Mouse (Mus musculus) hindbrain, embryonic 11.5 days (tissue): ENCODE results near the gene Cbfb. TPM values are rescaled to one million over a fixed set of nuclear protein-coding genes. Genes with fewer than 3 reads are reported as not detected.

Experiments used
- ATAC-seq: fragments of 200-750 bp; cut with Nextera tagmentation; 2 replicates; pipeline ENCODE4 v1.8.0; 2017; ENCODE audit warnings: mild to moderate bottlenecking, moderate TSS enrichment, moderate library complexity; ENCODE audit not compliant: low FRiP score
- DNase-seq: peaks from one replicate; pipeline ENCODE4 v3.0.0-alpha.2; 2015; ENCODE audit warnings: low spot score
- H3K27ac ChIP-seq: fragments of 300-500 bp; sonication (generic); 2 replicates; pipeline ENCODE4 v1.5.1; 2014; ENCODE audit warnings: mild to moderate bottlenecking, low read depth, low read length
- H3K27me3 ChIP-seq: fragments of 300-500 bp; sonication (generic); 2 replicates; pipeline ENCODE4 v1.6.1; 2014; ENCODE audit warnings: mild to moderate bottlenecking, low read length, moderate library complexity, mixed read lengths; ENCODE audit not compliant: control insufficient read depth, insufficient read depth
- H3K36me3 ChIP-seq: fragments of 300-500 bp; sonication (generic); 2 replicates; pipeline ENCODE4 v1.6.1; 2014; ENCODE audit warnings: mild to moderate bottlenecking, low read length, moderate library complexity, mixed read lengths; ENCODE audit not compliant: control insufficient read depth, insufficient read depth
- H3K4me1 ChIP-seq: fragments of 300-500 bp; sonication (generic); replicated peaks from 2 replicates; pipeline ENCODE4 v1.6.1; 2014; ENCODE audit warnings: low read length, mixed read lengths; ENCODE audit not compliant: control insufficient read depth, insufficient read depth
- H3K4me2 ChIP-seq: fragments of 300-500 bp; sonication (generic); replicated peaks from 2 replicates; pipeline ENCODE4 v1.6.1; 2014; ENCODE audit warnings: mild to moderate bottlenecking, low read depth, low read length
- H3K4me3 ChIP-seq: fragments of 300-500 bp; sonication (generic); 2 replicates; pipeline ENCODE4 v1.5.1; 2014; ENCODE audit warnings: low read depth, low read length
- H3K9ac ChIP-seq: fragments of 300-500 bp; sonication (generic); 2 replicates; pipeline ENCODE4 v1.6.1; 2014; ENCODE audit warnings: low read depth, low read length
- H3K9me3 ChIP-seq: fragments of 300-500 bp; sonication (generic); 2 replicates; pipeline ENCODE4 v1.6.1; 2016; ENCODE audit warnings: low read length; ENCODE audit not compliant: control insufficient read depth
- WGBS: fragments of 180-500 bp; shearing (Covaris S2); extraction: QIAGEN DNeasy Blood & Tissue Kit; methylation state at CpG from one replicate; pipeline ENCODE4 v1.1.7; 2014; 5-methylcytosine and 5-hydroxymethylcytosine counted together
- polyA plus RNA-seq: library from polyadenylated mRNA; unstranded; fragments of >200 nt; fragmentation: Nextera tagmentation; extraction: Ambion mirVana; gene quantifications from 2 replicates; pipeline ENCODE4 v1.2.1, GENCODE M21; 2014

Gene Cbfb
- polyA plus RNA-seq, 1 experiment from 2014 or later = 65.1 TPM

DNA sequence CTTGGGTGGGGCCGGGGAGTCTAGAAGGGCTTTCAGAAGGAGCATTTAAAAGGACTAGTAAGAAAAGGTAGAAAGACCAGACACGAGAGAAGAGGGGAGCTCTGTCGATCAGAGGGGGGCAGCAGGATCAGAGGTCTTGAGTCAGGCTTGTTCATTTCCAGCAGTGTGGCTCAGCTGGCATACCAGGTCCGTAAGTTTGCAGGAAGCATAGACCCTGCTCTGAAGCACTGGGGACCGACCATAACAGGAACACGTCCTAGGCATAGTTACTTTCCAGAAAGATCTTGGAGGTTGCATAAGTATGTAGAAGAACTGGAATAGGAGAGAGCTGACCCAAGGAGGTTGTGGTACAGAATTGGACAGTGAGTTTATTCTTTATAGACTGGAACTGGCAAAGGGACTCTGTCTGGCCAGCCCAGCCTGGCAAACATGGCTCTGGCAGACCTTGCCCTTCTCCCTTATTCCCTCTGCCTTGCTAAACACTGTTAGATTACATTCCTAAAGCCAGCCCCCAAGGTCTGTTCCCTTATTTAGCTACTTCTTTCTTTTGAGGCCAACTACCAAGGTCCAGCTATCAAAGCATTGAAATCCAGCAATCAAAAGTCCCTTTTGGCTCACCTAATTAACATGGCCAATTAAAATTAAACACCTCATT lies 15.3 kb upstream of the Cbfb start:
- H3K9me3 ChIP-seq = no peaks in the 10 kb centered on the region
- no peak for DNase-seq
- no peak overlapping the region for H3K4me2 ChIP-seq
- no peak overlapping the region for H3K4me3 ChIP-seq
- ATAC-seq = no peak
- 77% methylated on average over 6 of the region's 6 CpGs for WGBS
- peaks cover 2% of the 10 kb centered on the region; the same call in 1 of the 2 replicates for H3K27me3 ChIP-seq
- no peaks in the 10 kb centered on the region for H3K4me1 ChIP-seq
- H3K9ac ChIP-seq = no peak overlapping the region
- H3K36me3 ChIP-seq = no peaks in the 10 kb centered on the region
- H3K27ac ChIP-seq = no peak overlapping the region

DNA sequence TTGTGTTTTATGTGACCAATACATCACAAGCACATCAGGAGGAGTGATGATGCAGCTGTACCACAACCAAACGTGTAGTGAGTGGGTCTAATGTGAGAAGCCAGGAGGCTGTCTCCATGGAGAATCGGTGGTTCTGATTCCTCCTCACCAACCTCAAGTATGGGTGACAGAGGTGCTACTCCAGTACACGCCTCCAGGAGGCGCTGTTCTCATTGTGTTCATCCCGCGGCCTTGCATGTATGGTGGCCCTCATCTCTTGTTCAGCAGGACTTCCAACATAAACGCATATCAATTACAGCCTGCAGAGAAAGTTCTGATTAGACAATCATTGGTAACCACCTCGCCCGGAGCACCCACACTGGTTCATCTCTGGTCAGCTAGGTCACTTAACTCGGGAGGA lies 12.9 kb upstream of the Cbfb start:
- no peaks in the 10 kb centered on the region for H3K36me3 ChIP-seq
- no peaks in the 10 kb centered on the region for H3K4me1 ChIP-seq
- ATAC-seq = no peak
- H3K27ac ChIP-seq = no peak overlapping the region
- no peaks in the 10 kb centered on the region for H3K9me3 ChIP-seq
- peak; percentile 46 for DNase-seq
- H3K4me3 ChIP-seq = no peak overlapping the region
- 53% methylated on average over 10 of the region's 10 CpGs for WGBS
- no peak overlapping the region for H3K4me2 ChIP-seq
- H3K27me3 ChIP-seq = peaks cover 2% of the 10 kb centered on the region; the same call in 1 of the 2 replicates
- no peak overlapping the region for H3K9ac ChIP-seq

DNA sequence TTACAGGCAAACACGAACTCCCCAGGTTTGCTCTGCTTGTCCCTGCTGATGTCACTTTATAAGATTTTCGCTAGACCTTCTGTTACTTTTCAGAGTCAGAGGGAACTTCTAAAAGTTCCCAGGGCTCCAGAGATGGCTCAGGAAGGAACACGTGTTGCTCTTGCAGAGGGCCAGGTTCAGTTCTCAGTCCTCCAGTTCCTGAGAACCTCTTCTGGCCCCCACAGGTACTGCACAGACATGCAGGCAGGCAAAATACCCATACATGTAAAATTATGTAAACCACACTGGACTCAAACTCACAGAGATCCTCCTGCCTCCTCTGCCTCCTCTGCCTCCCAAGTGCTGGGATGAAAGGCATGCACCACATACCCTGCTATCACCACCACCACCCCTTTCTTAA lies 12.4 kb upstream of the Cbfb start:
- H3K9ac ChIP-seq = no peak overlapping the region
- no peaks in the 10 kb centered on the region for H3K27me3 ChIP-seq
- DNase-seq (no peak), ATAC-seq (no peak)
- H3K4me1 ChIP-seq = no peaks in the 10 kb centered on the region
- H3K9me3 ChIP-seq = no peaks in the 10 kb centered on the region
- WGBS = 74% methylated on average over 3 of the region's 3 CpGs
- no peaks in the 10 kb centered on the region for H3K36me3 ChIP-seq
- no peak overlapping the region for H3K4me3 ChIP-seq
- no peak overlapping the region for H3K27ac ChIP-seq
- H3K4me2 ChIP-seq = no peak overlapping the region

DNA sequence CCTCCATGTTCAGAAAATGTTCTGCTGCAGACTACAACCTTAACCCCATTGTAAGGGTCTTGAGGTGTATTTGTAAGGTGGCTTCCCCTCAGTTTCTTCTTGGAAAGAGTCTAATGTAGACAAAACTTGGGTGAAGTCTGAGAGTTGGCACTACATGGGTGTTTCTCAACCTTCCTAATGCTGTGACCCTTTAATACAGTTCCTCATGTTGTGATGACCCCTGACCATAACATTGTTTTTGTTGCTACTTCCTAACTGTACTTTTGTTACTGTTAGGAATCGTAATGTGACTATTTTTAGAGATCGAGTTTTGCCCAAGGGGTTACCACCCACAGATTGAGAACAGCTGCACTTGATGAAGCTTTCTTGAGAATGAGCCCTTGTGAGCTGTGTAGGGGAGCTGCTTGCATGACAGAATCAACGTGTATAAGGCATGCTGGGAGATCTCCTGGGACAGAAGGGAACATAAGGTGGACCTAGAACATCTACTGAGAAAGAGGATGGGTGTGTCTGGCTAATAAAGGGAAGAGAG lies 9.3 kb upstream of the Cbfb start:
- Histone ChIP-seq H3K9me3 (no peaks in the 10 kb centered on the region), H3K27me3 (no peaks in the 10 kb centered on the region), H3K4me1 (no peaks in the 10 kb centered on the region), H3K4me2 (no peak overlapping the region), H3K36me3 (no peaks in the 10 kb centered on the region), H3K27ac (no peak overlapping the region), H3K9ac (no peak overlapping the region), H3K4me3 (no peak overlapping the region)
- 60% methylated on average over 3 of the region's 3 CpGs for WGBS
- no peak for DNase-seq
- no peak for ATAC-seq

- ATAC-seq (no peak; the same call in 1 of the 2 replicates), DNase-seq (peak; percentile 33)
- Histone ChIP-seq H3K4me1 (no peaks in the 10 kb centered on the region), H3K4me2 (no peak overlapping the region), H3K9me3 (no peaks in the 10 kb centered on the region), H3K27ac (no peak overlapping the region), H3K4me3 (no peak overlapping the region), H3K36me3 (no peaks in the 10 kb centered on the region), H3K9ac (no peak overlapping the region), H3K27me3 (no peaks in the 10 kb centered on the region)
- 37% methylated on average over 6 of the region's 6 CpGs for WGBS
Measured at GRCm38 (mm10) chr8:105164272-105164902, 6.1 kb upstream of the Cbfb start.

- Histone ChIP-seq H3K36me3 (no peaks in the 10 kb centered on the region), H3K27ac (no peak overlapping the region), H3K4me2 (no peak overlapping the region), H3K9me3 (no peaks in the 10 kb centered on the region), H3K9ac (no peak overlapping the region), H3K4me1 (no peaks in the 10 kb centered on the region), H3K4me3 (no peak overlapping the region), H3K27me3 (no peaks in the 10 kb centered on the region)
- DNase-seq = no peak
- 80% methylated on average over 2 of the region's 2 CpGs for WGBS
- no peak for ATAC-seq
Measured at GRCm38 (mm10) chr8:105165191-105165590, 5.3 kb upstream of the Cbfb start.

- no peak for DNase-seq
- H3K4me1 ChIP-seq = no peaks in the 10 kb centered on the region
- H3K4me3 ChIP-seq = no peak overlapping the region
- H3K4me2 ChIP-seq = no peak overlapping the region
- H3K36me3 ChIP-seq = no peaks in the 10 kb centered on the region
- WGBS = 69% methylated on average over 2 of the region's 2 CpGs
- H3K9ac ChIP-seq = no peak overlapping the region
- no peaks in the 10 kb centered on the region for H3K27me3 ChIP-seq
- no peak for ATAC-seq
- H3K27ac ChIP-seq = no peak overlapping the region
- no peaks in the 10 kb centered on the region for H3K9me3 ChIP-seq
Measured at GRCm38 (mm10) chr8:105167116-105167515, 3.4 kb upstream of the Cbfb start.

- Histone ChIP-seq H3K27me3 (no peaks in the 10 kb centered on the region), H3K27ac (no peak overlapping the region), H3K4me3 (no peak overlapping the region), H3K4me2 (no peak overlapping the region; the same call in 1 of the 2 replicates), H3K9me3 (no peaks in the 10 kb centered on the region), H3K4me1 (no peaks in the 10 kb centered on the region), H3K9ac (no peak overlapping the region), H3K36me3 (no peaks in the 10 kb centered on the region)
- DNase-seq (no peak), ATAC-seq (no peak)
- 55% methylated on average over 3 of the region's 3 CpGs for WGBS
Measured at GRCm38 (mm10) chr8:105169582-105169981, 892 bp upstream of the Cbfb start.

GRCm38 (mm10) chr8:105170041-105170380 lies 463 bp upstream of the Cbfb start:
- peak overlapping the region; percentile 96 for H3K4me3 ChIP-seq
- DNase-seq (no peak), ATAC-seq (no peak)
- H3K36me3 ChIP-seq = no peaks in the 10 kb centered on the region
- peak overlapping the region; percentile 54 for H3K4me2 ChIP-seq
- H3K4me1 ChIP-seq = no peaks in the 10 kb centered on the region
- H3K9me3 ChIP-seq = no peaks in the 10 kb centered on the region
- under 1% methylated on average over 5 of the region's 5 CpGs for WGBS
- H3K27me3 ChIP-seq = no peaks in the 10 kb centered on the region
- peak overlapping the region; percentile 95 for H3K9ac ChIP-seq
- peak overlapping the region; percentile 93 for H3K27ac ChIP-seq
